Mouse (Mus musculus) lung, adult 2 months (tissue): ENCODE measurements around the gene Ccdc34.

Experiments
- CTCF ChIP-seq: fragments of 200-500 bp; IDR thresholded peaks from 2 replicates; pipeline ENCODE4 v1.5.1; 2011; ENCODE audit warnings: mild to moderate bottlenecking, low read length, control low read depth; ENCODE audit not compliant: insufficient read depth
- POLR2A ChIP-seq: fragments of 200-500 bp; IDR thresholded peaks from 2 replicates; pipeline ENCODE4 v1.6.1; 2011; ENCODE audit warnings: low read depth, mild to moderate bottlenecking, control low read depth, low read length, borderline replicate concordance; ENCODE audit errors: extremely low read depth

GRCm38 (mm10) chr2:110184071-110184470 lies 166.5 kb downstream of the Ccdc34 start:
- TF ChIP-seq CTCF (no peak), POLR2A (no peak)
